Mouse (Mus musculus) C2C12 (cell line): ENCODE data around the gene Olfr1420. TPM values are rescaled to one million over a fixed set of nuclear protein-coding genes. Genes with fewer than 3 reads are reported as not detected.

ENCODE experiments used
- H3K27me3 ChIP-seq: one replicate; pipeline ENCODE4 v1.6.1; 2011; ENCODE audit not compliant: control insufficient read depth, insufficient read depth, insufficient read length
- H3K36me3 ChIP-seq: one replicate; pipeline ENCODE4 v1.6.1; 2011; ENCODE audit not compliant: control insufficient read depth, insufficient read depth
- H3K4me3 ChIP-seq: one replicate; pipeline ENCODE4 v1.5.1; 2011; ENCODE audit warnings: mild to moderate bottlenecking, control low read depth; ENCODE audit not compliant: poor library complexity, insufficient read depth, severe bottlenecking
- H3K79me2 ChIP-seq: one replicate; pipeline ENCODE4 v1.6.1; 2011; ENCODE audit not compliant: control insufficient read depth, insufficient read depth
- H3K79me3 ChIP-seq: one replicate; pipeline ENCODE4 v1.6.1; 2011; ENCODE audit warnings: low read depth, control low read depth
- H3ac ChIP-seq: one replicate; pipeline ENCODE3; 2011; ENCODE audit warnings: low read depth; ENCODE audit not compliant: control insufficient read depth, insufficient read length
- CEBPB ChIP-seq: IDR thresholded peaks from one replicate; pipeline ENCODE4 v1.6.1; 2011; ENCODE audit warnings: low read depth, mild to moderate bottlenecking, control low read depth, moderate library complexity
- CTCF ChIP-seq: IDR thresholded peaks from one replicate; pipeline ENCODE4 v1.5.1; 2011; ENCODE audit not compliant: control insufficient read depth, insufficient read depth, insufficient read length
- FOSL1 ChIP-seq: IDR thresholded peaks from one replicate; pipeline ENCODE4 v1.8.0; 2011; ENCODE audit warnings: mild to moderate bottlenecking, low read length; ENCODE audit not compliant: poor library complexity, insufficient read depth, severe bottlenecking
- MAX ChIP-seq: IDR thresholded peaks from one replicate; pipeline ENCODE4 v1.6.1; 2011; ENCODE audit warnings: mild to moderate bottlenecking, control low read depth
- MYOD1 ChIP-seq: IDR thresholded peaks from one replicate; pipeline ENCODE4 v1.6.1; 2011; ENCODE audit warnings: low read depth; ENCODE audit not compliant: control insufficient read depth, insufficient read length
- MYOG ChIP-seq: IDR thresholded peaks from one replicate; pipeline ENCODE4 v1.6.1; 2011; ENCODE audit not compliant: control insufficient read depth, insufficient read length; ENCODE audit errors: extremely low read depth
- USF1 ChIP-seq: IDR thresholded peaks from one replicate; pipeline ENCODE4 v1.6.1; 2011; ENCODE audit warnings: low read depth, mild to moderate bottlenecking, control low read depth, moderate library complexity
- long read RNA-seq, 2 experiments: library from polyadenylated mRNA; unstranded; transcript quantifications; one replicate each; pipeline ENCODE4 v2.0.0; 2019 to 2020
- polyA plus RNA-seq: library from polyadenylated mRNA; unstranded; fragments of >200 nt; fragmentation: generic; extraction: Trizol; gene quantifications from one replicate; pipeline ENCODE4 v1.2.1, GENCODE M21; 2012; ENCODE audit warnings: missing spikeins

Gene Olfr1420
- not detected for polyA plus RNA-seq
- long read RNA-seq, experiment 1: 0 reads
- long read RNA-seq, experiment 2: 0 reads

GRCm38 (mm10) chr19:11886265-11886664, at the start of gene Olfr1420:
Olfr1420 (plus strand) TSS chr19:11886565.
- Histone ChIP-seq H3K27me3 (no peaks in the 10 kb centered on the region), H3K4me3 (no peak within 1 kb of the TSS), H3K36me3 (no peaks in the 10 kb centered on the region)

GRCm38 (mm10) chr19:11839119-11839518, 47.2 kb upstream of the Olfr1420 start, which contains the start of gene Olfr1417:
Olfr1417 (minus strand) TSS chr19:11839219.
- Histone ChIP-seq H3K4me3 (no peak within 1 kb of the TSS), H3K79me3 (no peaks in the 10 kb centered on the region), H3K27me3 (no peaks in the 10 kb centered on the region), H3K36me3 (no peaks in the 10 kb centered on the region), H3ac (no peak within 1 kb of the TSS), H3K79me2 (no peaks in the 10 kb centered on the region)
- TF ChIP-seq MYOD1: no peak
- TF ChIP-seq MAX: no peak
- no peak for TF ChIP-seq CTCF
- no peak for TF ChIP-seq CEBPB
- TF ChIP-seq USF1: no peak
- TF ChIP-seq FOSL1: no peak
- no peak for TF ChIP-seq MYOG

More at GRCm38 (mm10) chr19:11886265-11886664, at the start of gene Olfr1420:
- Histone ChIP-seq H3K79me3 (no peaks in the 10 kb centered on the region), H3ac (no peak within 1 kb of the TSS), H3K79me2 (no peaks in the 10 kb centered on the region)
- TF ChIP-seq CTCF (no peak), FOSL1 (no peak), MYOD1 (no peak)

- no peaks in the 10 kb centered on the region for H3K27me3 ChIP-seq
- H3K79me3 ChIP-seq: no peaks in the 10 kb centered on the region
- H3K79me2 ChIP-seq: no peaks in the 10 kb centered on the region
- no peak overlapping the region for H3K4me3 ChIP-seq
- no peaks in the 10 kb centered on the region for H3K36me3 ChIP-seq
- TF ChIP-seq MYOD1: no peak
- no peak overlapping the region for H3ac ChIP-seq
These were observed 40.0 kb upstream of the Olfr1420 start for GRCm38 (mm10) chr19:11846333-11846732.

- Histone ChIP-seq H3K79me2 (no peaks in the 10 kb centered on the region), H3K36me3 (no peaks in the 10 kb centered on the region), H3K27me3 (no peaks in the 10 kb centered on the region), H3ac (no peak overlapping the region), H3K79me3 (no peaks in the 10 kb centered on the region), H3K4me3 (no peak overlapping the region)
- no peak for TF ChIP-seq FOSL1
- no peak for TF ChIP-seq CEBPB
- TF ChIP-seq MYOG: no peak
- TF ChIP-seq USF1: no peak
- TF ChIP-seq MYOD1: no peak
- TF ChIP-seq MAX: no peak
- no peak for TF ChIP-seq CTCF
These were observed 33.7 kb upstream of the Olfr1420 start for GRCm38 (mm10) chr19:11852652-11853051.

- Histone ChIP-seq H3K4me3 (no peak overlapping the region), H3K27me3 (no peaks in the 10 kb centered on the region), H3ac (no peak overlapping the region), H3K79me2 (no peaks in the 10 kb centered on the region), H3K36me3 (no peaks in the 10 kb centered on the region), H3K79me3 (no peaks in the 10 kb centered on the region)
- TF ChIP-seq USF1: no peak
- TF ChIP-seq MYOG: no peak
- no peak for TF ChIP-seq FOSL1
- no peak for TF ChIP-seq MYOD1
- TF ChIP-seq MAX: no peak
- no peak for TF ChIP-seq CTCF
- no peak for TF ChIP-seq CEBPB
These were observed 31.5 kb upstream of the Olfr1420 start for GRCm38 (mm10) chr19:11854821-11855220.

GRCm38 (mm10) chr19:11856506-11856905, 29.9 kb upstream of the Olfr1420 start:
- no peak for TF ChIP-seq MAX
- no peak for TF ChIP-seq CEBPB
- TF ChIP-seq MYOD1: no peak
- no peak for TF ChIP-seq FOSL1
- TF ChIP-seq USF1: no peak
- no peak for TF ChIP-seq CTCF
- no peak for TF ChIP-seq MYOG
- H3K79me2 ChIP-seq: no peaks in the 10 kb centered on the region
- no peak overlapping the region for H3ac ChIP-seq
- no peak overlapping the region for H3K4me3 ChIP-seq
- H3K36me3 ChIP-seq: no peaks in the 10 kb centered on the region
- H3K79me3 ChIP-seq: no peaks in the 10 kb centered on the region
- H3K27me3 ChIP-seq: no peaks in the 10 kb centered on the region
